Mouse (Mus musculus) kidney, embryonic 14.5 days (tissue): ENCODE results near the gene Slc15a3. TPM values are rescaled to one million over a fixed set of nuclear protein-coding genes. Genes with fewer than 3 reads are reported as not detected.

Source experiments
- ATAC-seq: fragments of 200-750 bp; cut with Nextera tagmentation; 2 replicates; pipeline ENCODE4 v1.8.0; 2017; ENCODE audit warnings: moderate number of reproducible peaks, mild to moderate bottlenecking, moderate TSS enrichment, moderate library complexity; ENCODE audit not compliant: low FRiP score, low TSS enrichment
- H3K27ac ChIP-seq: fragments of 300-500 bp; sonication (generic); 2 replicates; pipeline ENCODE4 v1.5.1; 2014; ENCODE audit warnings: low read depth, mild to moderate bottlenecking, low read length, moderate library complexity, mixed read lengths
- H3K27me3 ChIP-seq: fragments of 300-500 bp; sonication (generic); 2 replicates; pipeline ENCODE4 v1.6.1; 2014; ENCODE audit warnings: mild to moderate bottlenecking, low read length; ENCODE audit not compliant: control insufficient read depth, insufficient read depth
- H3K36me3 ChIP-seq: fragments of 300-500 bp; sonication (generic); 2 replicates; pipeline ENCODE4 v1.6.1; 2014; ENCODE audit warnings: low read length, mixed read lengths; ENCODE audit not compliant: control insufficient read depth, insufficient read depth
- H3K4me1 ChIP-seq: fragments of 300-500 bp; sonication (generic); 2 replicates; pipeline ENCODE4 v1.6.1; 2014; ENCODE audit warnings: low read length, mixed read lengths; ENCODE audit not compliant: control insufficient read depth, insufficient read depth
- H3K4me2 ChIP-seq: fragments of 300-500 bp; sonication (generic); replicated peaks from 2 replicates; pipeline ENCODE4 v1.6.1; 2014; ENCODE audit warnings: low read depth, mild to moderate bottlenecking, low read length
- H3K4me3 ChIP-seq: fragments of 300-500 bp; sonication (generic); 2 replicates; pipeline ENCODE4 v1.5.1; 2014; ENCODE audit warnings: mild to moderate bottlenecking, low read length
- H3K9ac ChIP-seq: fragments of 300-500 bp; sonication (generic); 2 replicates; pipeline ENCODE4 v1.6.1; 2014; ENCODE audit warnings: low read depth, mild to moderate bottlenecking, low read length, moderate library complexity
- H3K9me3 ChIP-seq: fragments of 300-500 bp; sonication (generic); 2 replicates; pipeline ENCODE4 v1.6.1; 2016; ENCODE audit warnings: low read length; ENCODE audit not compliant: control insufficient read depth
- WGBS: fragments of 180-500 bp; shearing (Covaris S2); extraction: QIAGEN DNeasy Blood & Tissue Kit; methylation state at CpG from one replicate; pipeline ENCODE4 v1.1.7; 2014; 5-methylcytosine and 5-hydroxymethylcytosine counted together
- polyA plus RNA-seq: library from polyadenylated mRNA; unstranded; fragments of >200 nt; fragmentation: Nextera tagmentation; extraction: Ambion mirVana; gene quantifications from 2 replicates; pipeline ENCODE4 v1.2.1, GENCODE M21; 2014

Gene Slc15a3
- polyA plus RNA-seq, 1 experiment from 2014 or later: 0.69 TPM

GRCm38 (mm10) chr19:10905728-10906000 is 66.1 kb downstream of the Slc15a3 start:
- Histone ChIP-seq H3K9me3 (no peaks in the 10 kb centered on the region), H3K4me2 (no peak overlapping the region), H3K27ac (peak overlapping the region; percentile 84), H3K36me3 (peaks cover 70% of the 10 kb centered on the region), H3K4me1 (peaks cover 9% of the 10 kb centered on the region; the same call in 1 of the 2 replicates), H3K4me3 (no peak overlapping the region), H3K27me3 (no peaks in the 10 kb centered on the region), H3K9ac (no peak overlapping the region)
- ATAC-seq: no peak
- WGBS: 48% methylated on average over 5 of the region's 5 CpGs

- Histone ChIP-seq H3K4me1 (peaks cover 9% of the 10 kb centered on the region; the same call in 1 of the 2 replicates), H3K9me3 (no peaks in the 10 kb centered on the region), H3K36me3 (peaks cover 48% of the 10 kb centered on the region), H3K27ac (no peak overlapping the region), H3K4me3 (no peak overlapping the region), H3K9ac (no peak overlapping the region), H3K27me3 (no peaks in the 10 kb centered on the region), H3K4me2 (no peak overlapping the region)
- no peak for ATAC-seq
- 57% methylated on average over 3 of the region's 3 CpGs for WGBS
Observed at GRCm38 (mm10) chr19:10907891-10908290, 68.4 kb downstream of the Slc15a3 start.

Other genes with a start within 250 kb of the Slc15a3 start
- 238 and 353 TPM in 2 replicates for gene Ddb1, start 234.4 kb upstream of the Slc15a3 start, polyA plus RNA-seq
- gene Tkfc, start 234.1 kb upstream of the Slc15a3 start, polyA plus RNA-seq: 21.5 and 30.0 TPM in 2 replicates
- 1.2 and 2.0 TPM in 2 replicates for gene Vwce, start 205.5 kb upstream of the Slc15a3 start, polyA plus RNA-seq
- not detected in 2 replicates for gene Pga5, start 161.7 kb upstream of the Slc15a3 start, polyA plus RNA-seq
- gene Vps37c, start 151.0 kb upstream of the Slc15a3 start, polyA plus RNA-seq: 18.9 and 31.7 TPM in 2 replicates
- 0.46 and 0.61 TPM in 2 replicates for gene Cd5, start 100.7 kb upstream of the Slc15a3 start, polyA plus RNA-seq
- 0.09 TPM in 1 of 2 replicates, not detected in the other for gene Cd6, start 9.7 kb upstream of the Slc15a3 start, polyA plus RNA-seq
- gene Tmem132a, start 30.2 kb downstream of the Slc15a3 start, polyA plus RNA-seq: 65.2 and 71.5 TPM in 2 replicates
- gene Tmem109, start 42.3 kb downstream of the Slc15a3 start, polyA plus RNA-seq: 87.6 and 90.9 TPM in 2 replicates
- gene Prpf19, start 55.5 kb downstream of the Slc15a3 start, polyA plus RNA-seq: 61.0 and 75.7 TPM in 2 replicates
- gene Zp1, start 80.9 kb downstream of the Slc15a3 start, polyA plus RNA-seq: not detected in 2 replicates
- gene Ptgdr2, start 97.4 kb downstream of the Slc15a3 start, polyA plus RNA-seq: not detected in 2 replicates
- gene Ccdc86, start 109.5 kb downstream of the Slc15a3 start, polyA plus RNA-seq: 26.0 and 32.7 TPM in 2 replicates
- gene Ms4a10, start 134.9 kb downstream of the Slc15a3 start, polyA plus RNA-seq: not detected in 2 replicates
- gene Ms4a15, start 153.5 kb downstream of the Slc15a3 start, polyA plus RNA-seq: not detected in 2 replicates
- gene Ms4a18, start 178.3 kb downstream of the Slc15a3 start, polyA plus RNA-seq: not detected in 2 replicates
- not detected in 2 replicates for gene Ms4a8a, start 241.4 kb downstream of the Slc15a3 start, polyA plus RNA-seq